Mouse (Mus musculus) limb, embryonic 11.5 days (tissue): ENCODE measurements around the gene Cxcl15. TPM values are rescaled to one million over a fixed set of nuclear protein-coding genes. Genes with fewer than 3 reads are reported as not detected.
"Not testable (repeated sequence)": the region's sequence is repeated elsewhere in the genome, so short reads cannot be mapped to it uniquely, and the experiment has no call there.

ENCODE experiments used
- ATAC-seq: fragments of 200-750 bp; cut with Nextera tagmentation; 2 replicates; pipeline ENCODE4 v1.8.0; 2017; ENCODE audit warnings: low read depth; ENCODE audit not compliant: insufficient number of reproducible peaks, low FRiP score, low TSS enrichment
- DNase-seq: peaks from one replicate; pipeline ENCODE4 v3.0.0-alpha.2; 2015; ENCODE audit warnings: low spot score
- H3K27ac ChIP-seq: fragments of 300-500 bp; sonication (generic); replicated peaks from 2 replicates; pipeline ENCODE4 v1.5.1; 2014; ENCODE audit warnings: low read depth, mild to moderate bottlenecking, low read length
- H3K27me3 ChIP-seq: fragments of 300-500 bp; sonication (generic); 2 replicates; pipeline ENCODE4 v1.6.1; 2014; ENCODE audit warnings: mild to moderate bottlenecking, low read length, mixed read lengths; ENCODE audit not compliant: control insufficient read depth, insufficient read depth
- H3K36me3 ChIP-seq: fragments of 300-500 bp; sonication (generic); 2 replicates; pipeline ENCODE4 v1.6.1; 2014; ENCODE audit warnings: mild to moderate bottlenecking, low read length, moderate library complexity, mixed read lengths; ENCODE audit not compliant: control insufficient read depth, insufficient read depth
- H3K4me1 ChIP-seq: fragments of 300-500 bp; sonication (generic); 2 replicates; pipeline ENCODE4 v1.6.1; 2014; ENCODE audit warnings: low read length, mixed read lengths; ENCODE audit not compliant: control insufficient read depth, insufficient read depth
- H3K4me2 ChIP-seq: fragments of 300-500 bp; sonication (generic); 2 replicates; pipeline ENCODE4 v1.6.1; 2014; ENCODE audit warnings: low read depth, mild to moderate bottlenecking, moderate library complexity; ENCODE audit not compliant: severe bottlenecking
- H3K4me3 ChIP-seq: fragments of 300-500 bp; sonication (generic); 2 replicates; pipeline ENCODE4 v1.5.1; 2014; ENCODE audit warnings: low read depth, low read length
- H3K9ac ChIP-seq: fragments of 300-500 bp; sonication (generic); 2 replicates; pipeline ENCODE4 v1.6.1; 2014; ENCODE audit warnings: mild to moderate bottlenecking, low read length
- H3K9me3 ChIP-seq: fragments of 300-500 bp; sonication (generic); 2 replicates; pipeline ENCODE4 v1.6.1; 2016; ENCODE audit warnings: low read length; ENCODE audit not compliant: control insufficient read depth
- WGBS: fragments of 180-500 bp; shearing (Covaris S2); extraction: QIAGEN DNeasy Blood & Tissue Kit; methylation state at CpG from one replicate; pipeline ENCODE4 v1.1.7; 2014; 5-methylcytosine and 5-hydroxymethylcytosine counted together
- microRNA-seq: library from miRNA; unstranded; fragments of <30 nt; microRNA quantifications from one replicate; pipeline ENCODE4, GENCODE M21; 2016
- polyA plus RNA-seq: library from polyadenylated mRNA; unstranded; fragments of >200 nt; fragmentation: Nextera tagmentation; extraction: Ambion mirVana; gene quantifications from 2 replicates; pipeline ENCODE4 v1.2.1, GENCODE M21; 2014

The Cxcl15 gene
- polyA plus RNA-seq, 1 experiment from 2014 or later = not detected

DNA sequence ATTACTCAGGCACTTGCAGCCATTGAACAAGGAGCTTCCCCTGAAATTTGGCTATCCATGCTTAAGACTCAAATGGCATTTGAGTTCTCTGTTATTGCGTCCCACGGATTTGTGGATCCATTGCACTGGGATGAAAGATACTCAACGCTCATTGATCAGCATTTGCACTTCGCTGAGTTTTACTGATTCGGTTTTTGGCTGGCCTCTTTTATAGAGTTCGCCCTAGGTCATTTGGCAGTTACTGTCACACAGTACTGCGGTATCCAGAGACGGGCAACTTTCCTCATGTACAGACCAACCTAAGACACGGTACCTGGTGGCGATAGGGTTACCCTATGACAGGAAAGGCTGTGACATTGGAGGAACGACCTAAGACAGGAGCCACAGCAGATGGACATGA lies 57.1 kb downstream of the Cxcl15 start:
- not testable (repeated sequence) for H3K9me3 ChIP-seq, H3K9ac ChIP-seq, H3K27ac ChIP-seq, H3K4me3 ChIP-seq, H3K36me3 ChIP-seq, ATAC-seq, H3K4me2 ChIP-seq, H3K27me3 ChIP-seq, H3K4me1 ChIP-seq, DNase-seq
- 95% methylated on average over 11 of the region's 11 CpGs for WGBS

Small RNA genes within 50 kb of the gene (microRNA-seq; reads per million reads assigned to microRNA genes)
- gene Gm24322 = not detected

Other genes starting within 250 kb of the Cxcl15 start
- gene 5830473C10Rik, start 233.4 kb upstream of the Cxcl15 start, polyA plus RNA-seq = not detected in 2 replicates
- 0.73 and 1.1 TPM in 2 replicates for gene Rassf6, start 153.9 kb upstream of the Cxcl15 start, polyA plus RNA-seq
- 0.19 TPM in 1 of 2 replicates, not detected in the other for gene Cxcl5, start 35.2 kb upstream of the Cxcl15 start, polyA plus RNA-seq
- gene Ppbp, start 26.0 kb upstream of the Cxcl15 start, polyA plus RNA-seq = 17.2 and 19.4 TPM in 2 replicates
- gene Pf4, start 22.1 kb upstream of the Cxcl15 start, polyA plus RNA-seq = 59.8 and 66.0 TPM in 2 replicates
- gene Cxcl3, start 8.4 kb upstream of the Cxcl15 start, polyA plus RNA-seq = 0.29 TPM in 1 of 2 replicates, not detected in the other
- gene Cxcl1, start 96.7 kb downstream of the Cxcl15 start, polyA plus RNA-seq = 0.32 and 0.41 TPM in 2 replicates
- gene Cxcl2, start 109.3 kb downstream of the Cxcl15 start, polyA plus RNA-seq = not detected in 2 replicates
- 67.5 and 70.0 TPM in 2 replicates for gene Mthfd2l, start 136.6 kb downstream of the Cxcl15 start, polyA plus RNA-seq
- 0.17 and 0.37 TPM in 2 replicates for gene Epgn, start 232.9 kb downstream of the Cxcl15 start, polyA plus RNA-seq